Mouse (Mus musculus): ENCODE measurements around the gene Sult1a1.

Sult1a1 gene

GRCm38 (mm10) chr7:126624774-126625173 lies 51.5 kb downstream of the Sult1a1 start:
- no peak for DNase-seq (ENCODE audit: low spot score in 2 of 2)

- DNase-seq (ENCODE audit: low spot score in 2 of 2), result no peak
Measured at GRCm38 (mm10) chr7:126623381-126623780, 52.9 kb downstream of the Sult1a1 start.
